Mouse (Mus musculus) embryo, embryonic 10 days (tissue): ENCODE measurements around the gene Rapgef2.
A peak's percentile ranks its signal among the peaks of the same experiment; 100 is the strongest.
"Not testable (repeated sequence)": the region's sequence is repeated elsewhere in the genome, so short reads cannot be mapped to it uniquely, and the experiment has no call there.

ENCODE experiments used
- DNase-seq: peaks from one replicate; pipeline ENCODE4 v3.0.0-alpha.2; 2015; ENCODE audit warnings: low spot score

The Rapgef2 gene

GRCm38 (mm10) chr3:79202275-79203153, 83.8 kb downstream of the Rapgef2 start:
- peak; percentile 86 for DNase-seq

- DNase-seq = peak; percentile 74
Measured at GRCm38 (mm10) chr3:79196708-79197437, 89.4 kb downstream of the Rapgef2 start.

- no peak for DNase-seq
Measured at GRCm38 (mm10) chr3:79195280-79195679, 91.0 kb downstream of the Rapgef2 start.

- DNase-seq = no peak
Measured at GRCm38 (mm10) chr3:79194111-79194793, 92.1 kb downstream of the Rapgef2 start.

GRCm38 (mm10) chr3:79193001-79193400, 93.3 kb downstream of the Rapgef2 start:
- no peak for DNase-seq

- no peak for DNase-seq
Measured at GRCm38 (mm10) chr3:79191981-79192380, 94.3 kb downstream of the Rapgef2 start.

- DNase-seq = no peak
Measured at GRCm38 (mm10) chr3:79191471-79191870, 94.8 kb downstream of the Rapgef2 start.

GRCm38 (mm10) chr3:79190377-79190776, 95.9 kb downstream of the Rapgef2 start:
- no peak for DNase-seq

- DNase-seq = no peak
Measured at GRCm38 (mm10) chr3:79187912-79188311, 98.4 kb downstream of the Rapgef2 start.

GRCm38 (mm10) chr3:79182290-79182689, 104.0 kb downstream of the Rapgef2 start:
- no peak for DNase-seq

- peak; percentile 57 for DNase-seq
Measured at GRCm38 (mm10) chr3:79181248-79181991, 104.9 kb downstream of the Rapgef2 start.

GRCm38 (mm10) chr3:79180086-79180485, 106.2 kb downstream of the Rapgef2 start:
- peak; percentile 48 for DNase-seq

GRCm38 (mm10) chr3:79179499-79180053, 106.7 kb downstream of the Rapgef2 start:
- DNase-seq = no peak

GRCm38 (mm10) chr3:79178708-79179107, 107.6 kb downstream of the Rapgef2 start:
- DNase-seq = no peak

- DNase-seq = no peak
Measured at GRCm38 (mm10) chr3:79178070-79178469, 108.2 kb downstream of the Rapgef2 start.

- no peak for DNase-seq
Measured at GRCm38 (mm10) chr3:79177136-79177870, 109.0 kb downstream of the Rapgef2 start.

GRCm38 (mm10) chr3:79174168-79174567, 112.1 kb downstream of the Rapgef2 start:
- DNase-seq = no peak

- DNase-seq = no peak
Measured at GRCm38 (mm10) chr3:79173291-79173690, 113.0 kb downstream of the Rapgef2 start.

- not testable (repeated sequence) for DNase-seq
Measured at GRCm38 (mm10) chr3:79171146-79171545, 115.2 kb downstream of the Rapgef2 start.

- DNase-seq = no peak
Measured at GRCm38 (mm10) chr3:79168168-79168827, 118.0 kb downstream of the Rapgef2 start.
